Mouse (Mus musculus) ES-Bruce4 (cell line): ENCODE measurements at regions not wholly inside any gene's neighbourhood (a gene's known extent, or its start where the extent isn't known, plus 50 kb on each side); places are given as distances from the start of the nearest gene placed in this dataset.

Source experiments
- H3K27ac ChIP-seq: 2 replicates; pipeline ENCODE4 v1.5.1; 2012; ENCODE audit warnings: low read length, inconsistent platforms; ENCODE audit not compliant: insufficient read depth
- H3K27me3 ChIP-seq: 2 replicates; pipeline ENCODE4 v1.6.1; 2012; ENCODE audit warnings: mild to moderate bottlenecking, low read length, inconsistent platforms; ENCODE audit not compliant: control insufficient read depth, poor library complexity, insufficient read depth, severe bottlenecking
- H3K36me3 ChIP-seq: 2 replicates; pipeline ENCODE4 v1.6.1; 2012; ENCODE audit warnings: inconsistent platforms, mild to moderate bottlenecking, low read length, moderate library complexity; ENCODE audit not compliant: control insufficient read depth, poor library complexity, insufficient read depth, severe bottlenecking
- H3K4me1 ChIP-seq: one replicate; pipeline ENCODE4 v1.8.1; 2011; ENCODE audit warnings: low read length; ENCODE audit not compliant: control insufficient read depth, insufficient read depth
- H3K4me3 ChIP-seq: 2 replicates; pipeline ENCODE4 v1.5.1; 2011; ENCODE audit warnings: low read depth, mild to moderate bottlenecking, low read length
- H3K9ac ChIP-seq: 2 replicates; pipeline ENCODE4 v1.6.1; 2012; ENCODE audit warnings: low read depth, mild to moderate bottlenecking, inconsistent platforms; ENCODE audit not compliant: poor library complexity, severe bottlenecking
- H3K9me3 ChIP-seq: replicated peaks from 2 replicates; pipeline ENCODE4 v1.6.1; 2012; ENCODE audit warnings: mild to moderate bottlenecking, low read length, inconsistent platforms; ENCODE audit not compliant: control insufficient read depth, poor library complexity, insufficient read depth, severe bottlenecking
- CTCF ChIP-seq: IDR thresholded peaks from one replicate; pipeline ENCODE4 v1.8.1; 2011; ENCODE audit warnings: low read depth, low read length
- EP300 ChIP-seq: IDR thresholded peaks from 2 replicates; pipeline ENCODE4 v1.6.1; 2011; ENCODE audit warnings: low read depth, low read length; ENCODE audit not compliant: insufficient read depth
- POLR2A ChIP-seq: IDR thresholded peaks from one replicate; pipeline ENCODE4 v1.8.1; 2011; ENCODE audit warnings: low read length; ENCODE audit not compliant: insufficient read depth

- H3K9me3 ChIP-seq: no peaks in the 10 kb centered on the region
Observed at GRCm38 (mm10) chr1:119259455-119259854, 162.6 kb downstream of the Inhbb start.

GRCm38 (mm10) chr1:119256769-119257168 lies 165.3 kb downstream of the Inhbb start:
- Histone ChIP-seq H3K36me3 (no peaks in the 10 kb centered on the region), H3K27ac (no peak overlapping the region), H3K4me1 (no peaks in the 10 kb centered on the region), H3K9ac (no peak overlapping the region), H3K4me3 (no peak overlapping the region), H3K9me3 (no peaks in the 10 kb centered on the region), H3K27me3 (no peaks in the 10 kb centered on the region)
- TF ChIP-seq EP300 (no peak), POLR2A (no peak), CTCF (no peak)

More at GRCm38 (mm10) chr1:119259455-119259854, 162.6 kb downstream of the Inhbb start:
- Histone ChIP-seq H3K9ac (no peak overlapping the region), H3K4me3 (no peak overlapping the region), H3K4me1 (no peaks in the 10 kb centered on the region), H3K27ac (no peak overlapping the region), H3K36me3 (no peaks in the 10 kb centered on the region), H3K27me3 (no peaks in the 10 kb centered on the region)
- TF ChIP-seq EP300 (no peak), CTCF (no peak), POLR2A (no peak)

GRCm38 (mm10) chr1:119256097-119256473 lies 166.0 kb downstream of the Inhbb start:
- Histone ChIP-seq H3K4me3 (no peak overlapping the region), H3K9ac (no peak overlapping the region), H3K9me3 (no peaks in the 10 kb centered on the region), H3K27ac (no peak overlapping the region), H3K36me3 (no peaks in the 10 kb centered on the region), H3K27me3 (no peaks in the 10 kb centered on the region), H3K4me1 (no peaks in the 10 kb centered on the region)
- TF ChIP-seq POLR2A (no peak), EP300 (no peak), CTCF (peak; percentile 82)

- no peak overlapping the region for H3K27ac ChIP-seq
- no peaks in the 10 kb centered on the region for H3K4me1 ChIP-seq
- H3K4me3 ChIP-seq: no peak overlapping the region
- TF ChIP-seq POLR2A (no peak), EP300 (no peak), CTCF (no peak)
- H3K9ac ChIP-seq: no peak overlapping the region
- no peaks in the 10 kb centered on the region for H3K27me3 ChIP-seq
- no peaks in the 10 kb centered on the region for H3K9me3 ChIP-seq
- no peaks in the 10 kb centered on the region for H3K36me3 ChIP-seq
Observed at GRCm38 (mm10) chr1:119255386-119256096, 166.5 kb downstream of the Inhbb start.

- Histone ChIP-seq H3K4me3 (no peak overlapping the region), H3K4me1 (no peaks in the 10 kb centered on the region), H3K9me3 (no peaks in the 10 kb centered on the region), H3K9ac (no peak overlapping the region), H3K27me3 (no peaks in the 10 kb centered on the region), H3K36me3 (no peaks in the 10 kb centered on the region), H3K27ac (no peak overlapping the region)
- TF ChIP-seq POLR2A: no peak
- TF ChIP-seq CTCF: no peak
- TF ChIP-seq EP300: no peak
Observed at GRCm38 (mm10) chr1:119254928-119255327, 167.1 kb downstream of the Inhbb start.

GRCm38 (mm10) chr1:119253371-119253851 lies 168.6 kb downstream of the Inhbb start:
- Histone ChIP-seq H3K9me3 (no peaks in the 10 kb centered on the region), H3K27me3 (no peaks in the 10 kb centered on the region), H3K27ac (no peak overlapping the region), H3K36me3 (no peaks in the 10 kb centered on the region), H3K4me3 (no peak overlapping the region), H3K9ac (no peak overlapping the region), H3K4me1 (no peaks in the 10 kb centered on the region)
- no peak for TF ChIP-seq EP300
